Mouse (Mus musculus) R1 (cell line): ENCODE results near the gene Efcab9.
"Not testable (repeated sequence)": the region's sequence is repeated elsewhere in the genome, so short reads cannot be mapped to it uniquely, and the experiment has no call there.

ENCODE experiments used
- DNase-seq: peaks from one replicate; pipeline ENCODE4 v3.0.0-alpha.2; 2018; ENCODE audit warnings: low read depth, low spot score

The Efcab9 gene

DNA sequence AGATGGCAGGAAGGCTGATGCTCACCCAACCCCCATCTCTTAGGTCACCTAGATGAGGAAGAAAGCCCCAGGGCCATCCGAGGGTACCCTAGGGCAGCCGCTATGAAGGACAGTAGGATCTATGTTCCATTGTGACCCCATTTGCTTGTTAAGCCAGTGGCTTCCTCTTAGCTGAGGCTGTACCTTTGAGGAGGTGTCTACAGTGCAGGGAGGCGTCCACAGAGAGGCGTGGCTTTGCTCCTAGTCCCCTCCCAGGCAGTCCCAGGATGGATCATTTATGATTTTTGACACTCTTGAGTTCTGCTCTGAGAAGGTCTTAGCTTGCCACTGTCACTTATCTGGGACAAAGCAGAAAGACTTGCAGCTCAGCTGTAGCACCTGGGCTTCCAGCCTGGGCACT is 7.0 kb upstream of the Efcab9 start:
- DNase-seq = no peak

DNA sequence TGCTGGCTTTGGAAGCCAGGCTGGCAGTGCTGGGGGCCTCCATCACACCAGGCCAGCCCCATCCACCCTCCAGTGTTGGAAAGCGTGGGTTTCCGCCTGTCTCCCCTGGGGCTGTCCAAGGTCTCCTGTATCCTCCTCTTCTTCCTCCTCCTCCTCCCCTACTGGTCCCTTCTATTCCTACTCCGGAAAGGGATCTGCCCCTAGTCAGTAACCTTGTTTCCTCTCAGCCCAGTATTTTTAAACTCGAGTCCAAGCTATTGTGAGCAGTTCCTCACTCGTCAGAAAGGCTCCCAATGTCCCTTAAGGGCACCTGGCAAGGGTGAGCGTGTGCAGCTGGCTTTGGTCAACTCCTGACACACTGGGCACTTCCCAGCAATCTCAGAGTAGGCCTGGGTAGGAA is 6.6 kb upstream of the Efcab9 start:
- no peak for DNase-seq

DNA sequence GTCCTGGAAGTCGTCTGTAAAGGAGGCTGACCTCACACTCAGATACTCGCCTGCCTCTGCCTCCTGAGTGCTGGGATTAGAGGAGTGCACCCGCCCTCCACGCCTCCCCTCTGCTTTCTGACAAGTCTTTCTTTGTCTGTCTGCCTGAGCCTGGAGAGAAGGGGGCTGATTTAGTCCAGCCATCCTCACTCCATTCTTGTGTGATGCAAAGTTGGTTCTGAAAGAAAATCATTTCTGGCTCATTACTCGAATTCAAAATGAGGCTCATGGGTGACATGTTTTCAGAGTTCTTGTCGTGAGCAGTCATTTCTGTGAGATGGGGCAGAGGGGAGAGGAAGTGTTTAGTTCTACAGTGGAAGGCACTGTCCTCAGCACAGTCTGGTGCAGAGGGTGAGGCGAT is 5.1 kb upstream of the Efcab9 start:
- DNase-seq = peak; percentile 79

DNA sequence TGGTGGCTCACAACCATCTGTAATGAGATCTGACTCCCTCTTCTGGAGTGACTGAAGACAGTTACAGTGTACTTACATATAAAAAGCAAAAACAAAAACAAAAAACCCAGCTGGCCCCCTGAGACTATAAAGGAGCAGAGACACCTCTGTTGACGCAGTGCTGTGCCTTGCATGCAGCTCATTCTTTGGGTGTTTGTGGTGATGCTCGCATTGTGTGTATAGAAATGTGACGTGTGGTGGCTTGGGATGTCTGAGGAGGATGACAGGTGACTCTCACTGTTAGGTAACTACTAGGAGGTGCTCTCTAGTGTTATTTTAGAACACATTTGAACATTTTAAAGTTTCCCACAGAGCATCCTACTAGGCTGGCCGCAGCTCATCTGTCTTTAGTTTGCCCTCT is 3.8 kb upstream of the Efcab9 start:
- no peak for DNase-seq

DNA sequence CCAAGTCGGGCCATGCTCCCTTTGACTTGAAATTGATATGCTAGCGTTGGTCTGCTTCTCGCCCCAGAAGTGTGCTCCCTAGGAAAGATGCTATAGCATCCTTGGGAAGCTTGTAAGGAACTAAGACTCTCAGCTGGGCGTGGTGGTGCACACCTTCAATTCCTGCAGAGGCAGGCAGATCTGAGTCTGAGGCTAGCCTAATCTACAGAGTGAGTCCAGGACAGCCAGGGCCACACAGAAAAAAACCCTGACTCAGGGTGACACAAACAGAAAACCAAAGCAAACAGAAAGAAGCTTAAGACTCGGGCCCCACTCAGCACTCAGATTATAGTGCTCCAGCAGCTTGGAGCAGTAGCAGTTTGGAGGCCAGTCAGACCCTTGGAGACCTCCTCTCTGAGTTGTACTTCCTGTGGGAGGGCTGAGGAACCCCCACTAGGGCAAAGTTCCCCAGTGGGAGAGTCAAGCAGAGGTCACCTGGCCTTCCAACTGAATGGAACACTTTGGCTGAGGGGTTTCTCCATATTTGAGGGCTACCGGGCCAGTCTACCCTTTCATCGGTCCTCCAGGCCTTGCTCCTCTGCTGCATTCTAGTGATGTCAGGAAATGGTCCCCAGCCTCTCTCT is 2.7 kb upstream of the Efcab9 start:
- DNase-seq = no peak

DNA sequence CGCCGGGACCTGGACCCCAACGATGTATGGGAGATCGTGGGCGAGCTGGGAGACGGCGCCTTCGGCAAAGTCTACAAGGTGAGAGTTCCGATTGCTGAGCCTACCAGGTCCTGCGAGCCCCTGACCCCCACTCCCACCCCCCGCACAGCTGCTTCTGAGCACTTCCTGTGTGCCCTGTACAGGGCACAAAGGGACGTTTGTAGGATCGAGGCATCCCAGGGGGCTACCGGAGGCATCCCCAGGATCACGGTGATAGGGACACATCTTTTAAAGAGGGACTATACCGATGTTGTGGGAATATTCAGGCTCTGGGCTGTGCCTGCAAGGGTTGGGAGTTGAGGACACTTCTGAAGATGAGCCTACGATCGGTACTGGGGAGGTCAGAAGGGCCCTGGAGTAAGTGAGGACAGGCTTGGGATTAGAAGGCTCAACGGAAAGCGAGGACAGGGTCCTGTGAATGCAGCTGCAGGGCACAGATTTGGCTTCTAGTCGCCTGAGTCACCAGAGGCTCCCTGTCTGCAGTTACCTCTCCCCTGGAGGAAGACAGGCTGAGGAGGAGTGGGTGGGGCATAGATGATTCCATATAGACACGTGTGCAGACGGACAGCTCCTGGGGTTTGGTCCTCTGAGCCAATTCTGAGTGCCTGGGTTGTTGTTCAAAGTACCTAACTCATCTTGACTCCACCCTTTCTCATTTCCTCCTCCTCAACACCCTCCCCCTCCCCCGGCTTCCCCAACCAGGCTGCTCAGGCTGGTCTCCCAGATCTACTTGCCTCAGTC is 1.8 kb upstream of the Efcab9 start:
- peak; percentile 81 for DNase-seq

DNA sequence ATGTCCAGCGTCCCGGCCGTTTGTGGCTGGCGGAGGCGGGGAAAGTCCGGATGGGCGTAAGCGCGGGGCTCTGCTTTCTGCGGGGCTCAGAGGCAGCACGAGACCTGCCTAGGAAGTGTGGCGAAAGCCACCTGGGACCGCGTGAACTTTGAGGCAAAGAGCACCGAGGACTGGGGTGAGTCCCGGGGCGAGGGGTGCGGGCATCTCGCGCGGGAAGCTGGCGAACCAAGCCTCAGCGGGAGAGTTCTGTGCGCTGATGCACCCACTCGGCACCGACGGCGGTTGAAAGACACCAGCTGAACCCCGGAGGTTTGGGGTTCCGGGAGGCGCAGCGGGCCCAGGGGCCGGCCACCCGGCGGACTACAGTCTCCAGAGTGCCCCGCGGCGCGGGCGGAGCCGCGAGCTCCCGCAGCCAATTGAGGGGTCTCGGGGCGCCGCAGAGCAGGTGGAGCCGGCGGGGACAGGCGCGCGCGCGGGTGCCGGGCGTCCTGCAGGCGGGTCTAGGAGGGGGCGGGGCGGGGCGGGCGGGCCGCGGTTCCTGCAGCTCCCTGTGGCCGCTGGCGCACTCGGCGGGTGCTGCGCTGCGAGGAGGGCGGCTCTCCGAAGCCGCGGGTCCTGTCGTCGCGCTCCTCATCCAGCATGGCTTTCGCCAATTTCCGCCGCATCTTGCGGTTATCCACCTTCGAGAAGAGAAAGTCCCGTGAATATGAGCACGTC is 1.0 kb upstream of the Efcab9 start, which contains the start of gene Stk10:
Gene Stk10, plus strand, starts transcription at position 541 of the 717 bp plus-strand sequence.
- DNase-seq = peak; percentile 88

DNA sequence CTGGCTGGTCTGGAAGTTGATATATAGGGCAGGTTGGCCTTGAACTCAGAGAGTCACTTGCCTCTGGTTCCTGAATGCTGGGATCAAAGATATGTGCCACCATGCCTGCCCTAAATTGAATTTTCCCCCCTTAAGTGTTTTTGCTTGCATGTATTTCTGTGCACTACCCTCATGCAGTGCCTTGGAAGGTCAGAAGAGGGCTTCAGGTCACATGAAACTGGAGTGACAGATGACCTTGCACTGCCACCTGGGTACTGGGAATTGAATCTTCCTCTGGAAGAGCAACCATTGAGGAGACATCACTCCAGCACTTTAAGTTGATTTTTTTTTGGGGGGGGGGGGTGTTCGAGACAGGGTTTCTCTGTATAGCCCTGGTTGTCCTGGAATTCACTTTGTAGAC is 1.7 kb downstream of the Efcab9 start:
- DNase-seq = no peak

DNA sequence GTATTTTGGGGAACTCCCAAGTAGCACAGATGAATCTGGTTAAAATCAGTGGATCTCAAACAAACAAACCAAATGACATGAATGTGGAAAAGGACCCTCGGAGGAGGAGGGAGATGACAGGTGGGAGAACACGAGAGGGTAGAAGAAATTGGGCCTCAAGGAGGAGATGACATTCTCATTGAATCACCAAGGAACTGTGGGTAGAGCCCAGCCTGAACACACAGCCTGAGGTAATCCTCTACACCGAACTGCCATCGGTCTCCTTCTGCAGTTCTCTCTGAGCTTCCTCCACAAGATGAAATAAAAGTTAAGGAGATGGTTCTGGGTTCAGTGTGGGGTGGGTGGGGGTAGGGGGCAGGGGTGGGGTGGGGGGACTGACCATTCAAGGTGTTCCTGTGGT is 4.9 kb downstream of the Efcab9 start:
- no peak for DNase-seq

DNA sequence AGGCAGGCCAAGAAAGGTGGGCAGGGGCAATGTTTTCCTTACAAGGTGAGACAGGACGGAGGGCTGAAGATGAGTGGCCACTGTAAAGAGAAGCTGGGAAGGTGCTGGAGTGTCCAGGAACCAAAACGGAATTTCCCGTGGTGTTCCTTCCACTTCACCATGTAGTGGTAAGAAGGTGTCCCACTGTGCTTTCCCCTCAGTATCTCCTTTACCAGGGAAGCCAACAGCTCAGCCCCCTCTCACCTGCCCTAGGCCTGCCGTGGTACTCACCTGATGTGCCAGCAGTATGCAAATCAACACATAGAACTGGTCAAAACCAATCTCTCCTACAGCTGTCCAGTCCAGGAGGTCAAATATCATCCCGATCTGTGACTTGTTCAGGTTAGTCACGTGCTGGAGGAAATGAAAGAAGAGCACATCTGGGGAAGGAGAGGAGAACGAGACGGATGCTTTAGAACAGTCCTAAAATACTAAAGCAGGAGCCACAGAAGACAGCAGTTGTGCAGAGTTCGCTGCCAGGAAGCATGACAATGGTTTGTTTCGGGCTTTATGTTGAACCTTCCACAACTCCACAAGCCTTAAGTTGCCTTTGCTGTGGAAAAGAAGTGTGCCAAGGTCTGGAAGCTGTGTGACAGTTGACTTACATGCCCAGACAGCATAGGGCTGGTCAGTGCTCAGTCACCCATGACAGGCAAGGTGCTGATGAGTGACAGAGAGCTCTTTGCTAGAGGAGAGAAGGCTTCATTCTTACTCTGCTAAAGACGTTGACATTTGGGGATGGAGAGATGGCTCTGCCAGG is 7.6 kb downstream of the Efcab9 start:
- DNase-seq = no peak

DNA sequence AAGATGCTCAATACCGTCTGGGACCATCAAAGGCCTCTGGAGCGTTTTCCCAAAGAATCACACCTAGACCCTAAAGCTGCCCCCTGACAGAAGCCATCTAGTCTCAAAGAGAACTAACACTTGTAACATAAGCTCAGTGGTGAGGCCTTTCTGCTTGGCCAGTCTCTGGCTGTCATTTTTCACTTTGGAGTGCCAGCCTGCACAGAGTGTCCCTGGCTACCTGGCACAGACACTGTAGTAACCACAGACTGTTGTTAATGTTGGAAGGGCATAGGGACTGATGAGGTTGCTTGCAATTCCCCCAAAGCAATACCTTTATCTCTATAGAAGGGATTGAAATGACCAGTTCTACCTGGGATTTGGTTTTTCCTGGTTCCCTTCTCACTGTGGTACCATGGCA is 10.6 kb downstream of the Efcab9 start:
- DNase-seq = no peak

DNA sequence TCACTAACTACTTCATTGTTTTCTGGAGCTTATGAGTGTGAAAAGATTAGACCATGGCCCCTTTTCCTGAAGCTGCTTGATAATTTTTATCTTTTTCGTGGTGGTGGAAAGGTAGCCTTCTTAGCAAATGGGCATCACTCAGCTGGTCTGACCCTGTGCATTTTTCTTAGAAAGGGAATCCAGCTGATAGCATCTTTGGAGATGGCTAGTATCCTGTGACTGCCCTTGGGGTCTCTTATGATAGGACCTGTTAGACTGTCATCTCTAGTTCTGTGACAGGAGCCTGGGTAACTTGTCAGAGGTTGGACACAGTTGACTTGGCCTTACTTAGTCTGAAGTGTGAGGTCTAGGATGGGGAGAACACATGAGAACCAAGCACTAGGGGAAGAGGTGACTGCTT is 12.5 kb downstream of the Efcab9 start:
- no peak for DNase-seq

DNA sequence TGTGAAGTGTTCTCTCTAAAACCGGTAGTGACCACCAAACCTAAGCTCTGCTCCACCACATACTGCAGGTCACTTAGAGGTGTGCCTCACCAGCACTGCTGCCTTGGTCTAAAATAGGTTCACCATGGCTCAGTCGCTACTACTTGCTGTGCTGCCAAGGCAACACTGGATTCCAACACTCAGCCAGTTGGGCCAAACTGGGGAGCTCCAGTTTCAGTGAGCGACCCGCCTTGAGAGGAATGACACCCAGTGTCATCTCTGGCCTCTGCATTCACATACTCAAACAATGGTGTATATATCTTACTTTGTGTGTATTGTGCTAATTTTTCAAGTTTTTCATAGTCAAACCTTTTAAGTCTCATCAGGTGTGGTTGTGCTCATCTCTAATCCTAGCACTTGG is 13.1 kb downstream of the Efcab9 start:
- DNase-seq = no peak

DNA sequence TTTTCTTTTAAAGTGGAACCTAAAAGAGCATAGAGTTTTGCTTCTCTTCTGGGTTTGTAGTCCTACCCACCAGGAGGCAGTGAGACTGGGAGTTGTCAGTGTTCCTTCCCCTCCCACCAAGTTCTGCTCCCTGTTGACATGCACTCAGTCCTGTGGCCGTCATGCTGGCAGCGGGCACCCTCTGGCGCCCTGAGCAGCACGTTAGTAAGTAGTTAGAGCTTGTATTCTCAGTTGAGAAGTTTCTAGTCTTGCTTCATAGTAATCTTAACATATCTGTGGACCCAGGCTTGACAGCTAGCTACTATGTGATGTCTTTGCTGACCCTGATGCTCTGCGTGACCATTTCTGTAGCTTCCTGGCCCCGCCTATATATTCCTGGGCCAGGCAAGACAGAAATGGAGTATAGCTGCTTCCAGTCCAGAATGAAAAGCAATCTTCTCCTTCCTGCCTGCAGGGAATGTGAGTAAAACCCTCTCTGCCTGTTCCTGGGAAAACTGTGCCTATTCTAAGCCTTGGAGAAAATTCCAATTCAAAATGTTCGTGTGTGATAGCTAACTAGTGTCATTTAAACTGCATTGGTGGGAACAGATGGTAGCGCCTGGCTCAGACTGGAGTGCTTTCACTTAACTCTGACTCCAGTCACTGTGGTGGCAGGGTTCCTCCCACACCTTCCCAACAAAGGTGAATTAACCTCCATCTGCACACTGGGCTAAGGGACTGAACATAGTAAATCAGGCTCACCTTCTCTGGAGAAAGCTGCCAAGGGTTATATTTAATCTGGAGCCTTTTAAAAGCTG is 14.8 kb downstream of the Efcab9 start:
- DNase-seq = no peak

DNA sequence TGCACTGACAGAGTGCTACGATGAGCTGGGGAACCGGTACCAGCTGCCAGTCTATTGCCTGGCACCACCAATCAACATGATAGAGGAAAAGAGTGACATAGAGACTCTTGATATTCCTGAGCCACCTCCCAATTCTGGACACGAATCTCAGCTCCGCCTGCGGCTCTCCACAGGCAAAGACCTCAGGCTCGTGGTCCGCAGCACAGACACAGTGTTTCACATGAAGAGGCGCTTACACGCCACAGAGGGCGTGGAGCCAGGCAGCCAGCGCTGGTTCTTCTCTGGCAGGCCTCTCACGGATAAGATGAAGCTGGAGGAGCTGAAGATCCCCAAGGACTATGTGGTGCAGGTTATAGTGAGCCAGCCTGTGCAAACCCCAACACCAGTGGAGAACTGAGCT is 15.8 kb downstream of the Efcab9 start:
- peak; percentile 28 for DNase-seq

DNA sequence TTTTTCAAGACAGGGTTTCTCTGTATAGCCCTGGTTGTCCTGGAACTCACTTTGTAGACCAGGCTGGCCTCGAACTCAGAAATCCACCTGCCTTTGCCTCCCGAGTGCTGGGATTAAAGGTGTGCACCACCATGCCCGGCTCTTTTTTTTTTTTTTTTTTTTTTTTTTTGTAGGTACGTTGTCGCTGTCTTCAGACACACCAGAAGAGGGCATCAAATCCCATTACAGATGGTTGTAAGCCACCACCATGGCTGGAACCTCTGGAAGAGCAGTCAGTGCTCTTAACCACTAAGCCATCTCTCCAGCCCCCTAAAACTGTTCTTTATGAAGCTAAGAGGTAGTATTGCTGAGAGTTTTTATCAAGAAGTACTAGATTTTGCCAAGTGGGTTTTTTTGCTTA is 17.0 kb downstream of the Efcab9 start:
- DNase-seq = not testable (repeated sequence)

DNA sequence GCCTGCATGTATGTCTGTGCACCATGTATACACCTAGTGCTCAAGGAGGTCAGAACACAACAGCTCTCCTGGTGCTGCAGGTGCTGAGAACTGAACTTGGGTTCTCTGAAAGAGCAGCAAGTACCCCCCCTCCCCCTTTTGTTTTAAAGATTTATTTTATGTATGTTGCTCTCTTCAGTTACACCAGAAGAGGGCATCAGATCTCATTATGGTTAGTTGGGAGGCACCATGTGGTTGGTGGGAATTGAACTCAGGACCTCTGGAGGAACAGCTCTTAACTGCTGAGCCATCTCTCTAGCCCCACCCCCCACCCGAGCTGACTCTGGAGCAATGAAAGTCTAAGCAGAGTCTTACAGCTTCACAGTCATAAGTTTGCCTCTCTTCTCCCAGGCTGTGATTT is 21.0 kb downstream of the Efcab9 start:
- peak; percentile 62 for DNase-seq

DNA sequence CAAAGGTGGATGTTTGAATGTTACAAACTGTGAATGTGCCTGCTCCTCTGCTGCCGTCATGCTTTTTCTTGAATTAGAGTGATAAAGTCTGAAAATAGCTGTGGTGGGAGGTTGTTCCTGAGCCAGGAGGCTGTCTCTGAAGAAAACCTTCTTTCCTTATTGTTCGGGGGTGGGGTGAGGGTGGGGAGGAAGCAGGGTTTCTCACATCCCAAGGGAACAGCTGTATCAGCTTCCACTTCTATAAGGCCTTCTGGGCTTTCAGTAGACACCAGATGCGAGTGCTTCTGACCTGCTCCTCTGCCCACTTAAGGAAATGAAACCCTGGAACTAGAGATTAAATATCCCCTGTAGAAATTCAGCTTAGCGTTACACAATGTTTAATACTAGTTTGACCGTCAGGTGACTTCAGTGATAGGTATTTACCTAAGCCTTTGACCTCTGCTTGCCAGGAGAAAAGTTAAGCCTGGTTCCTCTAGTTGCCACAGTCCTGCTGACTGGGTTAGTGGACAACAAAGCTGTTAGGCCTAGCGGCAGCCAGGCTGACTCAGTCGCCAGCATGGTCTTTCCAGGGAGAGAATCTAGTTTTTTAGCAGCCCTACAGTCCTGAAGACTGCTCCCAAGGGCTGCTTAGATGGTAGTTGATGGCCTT is 26.7 kb downstream of the Efcab9 start:
- DNase-seq = no peak

DNA sequence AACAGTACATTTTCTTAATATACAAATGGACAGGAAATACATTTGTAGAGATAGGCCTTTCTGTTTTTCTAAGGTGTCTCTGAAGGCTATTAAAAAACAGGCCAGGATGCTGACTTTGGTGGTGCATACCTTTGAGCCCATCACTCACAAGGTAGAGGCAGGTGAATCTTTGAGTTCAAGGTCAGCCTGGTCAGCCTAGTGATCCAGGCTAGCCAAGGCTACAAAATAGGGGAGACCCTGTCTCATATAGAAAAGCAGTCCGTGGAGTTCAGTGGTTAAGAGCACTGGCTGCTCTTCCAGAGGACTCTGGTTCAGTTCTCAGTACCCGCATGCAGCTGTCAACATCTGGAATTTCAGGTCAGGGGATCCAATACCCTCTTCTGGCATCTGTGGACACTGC is 28.2 kb downstream of the Efcab9 start:
- no peak for DNase-seq

DNA sequence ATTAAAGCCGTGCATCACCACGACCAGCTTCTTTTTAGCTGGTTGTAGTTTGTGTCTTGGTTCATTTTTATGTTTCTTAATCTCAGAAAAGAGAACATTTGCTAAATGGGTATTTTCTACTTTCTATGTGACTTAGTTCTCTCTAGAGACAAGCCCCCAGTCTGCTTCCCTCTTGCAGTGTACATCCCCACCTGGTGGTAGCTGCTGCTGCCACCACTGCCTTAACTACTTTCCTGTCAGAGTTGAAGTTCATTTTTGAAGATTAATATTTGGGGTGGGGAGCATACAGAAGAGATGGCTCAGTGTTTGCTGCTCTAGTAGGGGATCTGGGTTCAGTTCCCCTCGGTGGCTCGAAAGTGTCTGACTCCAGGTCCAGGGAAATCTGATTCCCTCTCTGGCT is 31.9 kb downstream of the Efcab9 start:
- no peak for DNase-seq
